Mouse (Mus musculus): Measurements from ENCODE around the gene Ssbp4. TPM values are rescaled to one million over a fixed set of nuclear protein-coding genes. Genes with fewer than 3 reads are reported as not detected.

Gene Ssbp4
- polyA plus RNA-seq, 1 experiment, result 228 TPM

- Histone ChIP-seq H3K4me3 (replicated peaks; ENCODE audit: extremely low read depth, low read depth, low read length) (no peak overlapping the region), H3K4me1 (ENCODE audit: control insufficient read depth, insufficient read depth, low read length) (0 out of 2 replicates have a peak, but pooled peaks cover 2% of the 10 kb centered on the region)
- WGBS, result 79% methylated on average over 9 of the region's 9 CpGs
- TF ChIP-seq CTCF (IDR thresholded peaks at IDR 0.05; ENCODE audit: insufficient read depth, low read length) (no peak), POLR2A (IDR thresholded peaks at IDR 0.05; ENCODE audit: borderline replicate concordance, extremely low read depth, low read depth, low read length) (no peak)
- no peak for DNase-seq
Observed at GRCm38 (mm10) chr8:70584606-70585257, 23.9 kb downstream of the Ssbp4 start.

- no peak for DNase-seq
- Histone ChIP-seq H3K4me3 (replicated peaks; ENCODE audit: extremely low read depth, low read depth, low read length) (no peak overlapping the region), H3K4me1 (ENCODE audit: control insufficient read depth, insufficient read depth, low read length) (0 out of 2 replicates have a peak, but pooled peaks cover 2% of the 10 kb centered on the region)
- WGBS, result 84% methylated on average over 18 of the region's 18 CpGs
- no peak for TF ChIP-seq POLR2A (IDR thresholded peaks at IDR 0.05; ENCODE audit: borderline replicate concordance, extremely low read depth, low read depth, low read length)
- no peak for TF ChIP-seq CTCF (IDR thresholded peaks at IDR 0.05; ENCODE audit: insufficient read depth, low read length)
Observed at GRCm38 (mm10) chr8:70583476-70584387, 24.9 kb downstream of the Ssbp4 start.

- Histone ChIP-seq H3K4me3 (replicated peaks; ENCODE audit: extremely low read depth, low read depth, low read length) (no peak overlapping the region), H3K4me1 (ENCODE audit: control insufficient read depth, insufficient read depth, low read length) (peaks cover 8% of the 10 kb centered on the region)
- WGBS, result 96% methylated on average over 3 of the region's 3 CpGs
- TF ChIP-seq CTCF (IDR thresholded peaks at IDR 0.05; ENCODE audit: insufficient read depth, low read length), result no peak
- DNase-seq, result no peak
Observed at GRCm38 (mm10) chr8:70577207-70577606, 31.5 kb downstream of the Ssbp4 start.

- peak; percentile 39 for DNase-seq
- TF ChIP-seq CTCF (IDR thresholded peaks at IDR 0.05; ENCODE audit: insufficient read depth, low read length) (no peak), POLR2A (IDR thresholded peaks at IDR 0.05; ENCODE audit: borderline replicate concordance, extremely low read depth, low read depth, low read length) (no peak)
- 29% methylated on average over 4 of the region's 4 CpGs for WGBS
Observed at GRCm38 (mm10) chr8:70574915-70575314, 33.8 kb downstream of the Ssbp4 start.

GRCm38 (mm10) chr8:70574302-70574701 is 34.4 kb downstream of the Ssbp4 start:
- no peak for DNase-seq

More at GRCm38 (mm10) chr8:70574915-70575314, 33.8 kb downstream of the Ssbp4 start:
- Histone ChIP-seq H3K4me3 (replicated peaks; ENCODE audit: extremely low read depth, low read depth, low read length) (no peak overlapping the region), H3K4me1 (ENCODE audit: control insufficient read depth, insufficient read depth, low read length) (peaks cover 11% of the 10 kb centered on the region)

GRCm38 (mm10) chr8:70570990-70571389 is 37.7 kb downstream of the Ssbp4 start:
- 0 out of 2 replicates have a peak, but pooled peaks have one; percentile 1 for TF ChIP-seq CTCF (IDR thresholded peaks at IDR 0.05; ENCODE audit: insufficient read depth, low read length)
- no peak for TF ChIP-seq POLR2A (IDR thresholded peaks at IDR 0.05; ENCODE audit: borderline replicate concordance, extremely low read depth, low read depth, low read length)
- Histone ChIP-seq H3K4me3 (replicated peaks; ENCODE audit: extremely low read depth, low read depth, low read length) (no peak overlapping the region), H3K4me1 (ENCODE audit: control insufficient read depth, insufficient read depth, low read length) (peaks cover 11% of the 10 kb centered on the region)
- 60% methylated on average over 6 of the region's 6 CpGs for WGBS
- DNase-seq, result no peak

More at GRCm38 (mm10) chr8:70574302-70574701, 34.4 kb downstream of the Ssbp4 start:
- TF ChIP-seq CTCF (IDR thresholded peaks at IDR 0.05; ENCODE audit: insufficient read depth, low read length), result no peak
- no peak for TF ChIP-seq POLR2A (IDR thresholded peaks at IDR 0.05; ENCODE audit: borderline replicate concordance, extremely low read depth, low read depth, low read length)
- Histone ChIP-seq H3K4me3 (replicated peaks; ENCODE audit: extremely low read depth, low read depth, low read length) (no peak overlapping the region), H3K4me1 (ENCODE audit: control insufficient read depth, insufficient read depth, low read length) (peaks cover 11% of the 10 kb centered on the region)

GRCm38 (mm10) chr8:70570360-70570759 is 38.3 kb downstream of the Ssbp4 start:
- DNase-seq, result no peak
- TF ChIP-seq CTCF (IDR thresholded peaks at IDR 0.05; ENCODE audit: insufficient read depth, low read length) (no peak), POLR2A (IDR thresholded peaks at IDR 0.05; ENCODE audit: borderline replicate concordance, extremely low read depth, low read depth, low read length) (no peak)
- Histone ChIP-seq H3K4me3 (replicated peaks; ENCODE audit: extremely low read depth, low read depth, low read length) (no peak overlapping the region), H3K4me1 (ENCODE audit: control insufficient read depth, insufficient read depth, low read length) (peaks cover 15% of the 10 kb centered on the region)

- Histone ChIP-seq H3K4me3 (replicated peaks; ENCODE audit: extremely low read depth, low read depth, low read length) (no peak overlapping the region), H3K4me1 (ENCODE audit: control insufficient read depth, insufficient read depth, low read length) (peaks cover 37% of the 10 kb centered on the region)
- DNase-seq, result no peak
- WGBS, result 21% methylated on average over 3 of the region's 3 CpGs
- no peak for TF ChIP-seq CTCF (IDR thresholded peaks at IDR 0.05; ENCODE audit: insufficient read depth, low read length)
- no peak for TF ChIP-seq POLR2A (IDR thresholded peaks at IDR 0.05; ENCODE audit: borderline replicate concordance, extremely low read depth, low read depth, low read length)
Observed at GRCm38 (mm10) chr8:70565561-70565960, 43.1 kb downstream of the Ssbp4 start.

- no peak for DNase-seq
- H3K4me1 ChIP-seq (ENCODE audit: control insufficient read depth, insufficient read depth, low read length), result peaks cover 45% of the 10 kb centered on the region
- WGBS, result 37% methylated on average over 3 of the region's 3 CpGs
- H3K4me3 ChIP-seq (replicated peaks; ENCODE audit: extremely low read depth, low read depth, low read length), result no peak overlapping the region
- TF ChIP-seq POLR2A (IDR thresholded peaks at IDR 0.05; ENCODE audit: borderline replicate concordance, extremely low read depth, low read depth, low read length) (no peak), CTCF (IDR thresholded peaks at IDR 0.05; ENCODE audit: insufficient read depth, low read length) (no peak)
Observed at GRCm38 (mm10) chr8:70564696-70565235, 43.9 kb downstream of the Ssbp4 start.
